Mouse (Mus musculus): Measurements from ENCODE around the gene Vmn2r43.
"Not testable (repeated sequence)": the region's sequence is repeated elsewhere in the genome, so short reads cannot be mapped to it uniquely, and the experiment has no call there.

The Vmn2r43 gene

DNA sequence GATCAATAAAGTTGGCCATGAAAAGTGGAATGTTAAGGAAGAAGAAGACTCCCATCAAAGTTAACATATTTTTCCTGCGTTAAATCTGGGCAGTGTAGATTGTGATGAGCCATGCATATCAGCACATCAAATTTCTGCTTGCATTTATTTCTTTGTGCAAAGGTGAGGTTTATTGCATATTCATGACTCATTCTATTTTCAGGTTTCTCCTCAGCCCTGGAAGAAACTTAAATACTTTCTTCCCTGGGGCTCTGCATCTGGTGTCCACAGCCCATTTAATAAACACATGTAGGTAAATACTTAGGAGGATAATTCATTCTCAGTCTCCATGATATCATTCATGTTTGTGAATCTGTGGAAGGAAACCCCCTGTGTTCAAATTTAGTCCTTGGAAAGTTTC is at the start of gene Vmn2r43:
Vmn2r43 (minus strand) TSS at position 101 of the 400 bp plus-strand sequence.
- in situ Hi-C loops (cut with MseI, MboI), result not testable (repeated sequence)

DNA sequence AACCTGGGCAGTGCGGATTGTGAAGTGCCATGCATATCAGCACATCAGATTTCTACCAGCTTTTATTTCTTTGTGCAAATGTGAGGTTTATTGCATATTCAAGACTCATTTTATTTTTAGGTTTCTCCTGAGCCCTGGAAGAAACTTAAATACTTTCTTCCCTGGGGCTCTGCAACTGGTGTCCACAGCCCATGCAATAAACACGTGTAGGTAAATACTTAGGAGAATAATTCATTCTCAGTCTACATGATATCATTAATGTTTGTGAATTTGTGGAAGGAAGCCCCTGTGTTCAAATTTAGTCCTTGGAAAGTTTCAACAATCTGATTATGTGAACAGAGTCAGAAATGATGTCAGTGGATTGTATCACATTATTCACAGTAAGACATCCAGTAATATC is 60.2 kb downstream of the Vmn2r43 start, which contains the start of gene Vmn2r42:
Vmn2r42 (minus strand) TSS at position 101 of the 400 bp plus-strand sequence.
- in situ Hi-C loops (cut with MseI, MboI), result not testable (repeated sequence)
